Mouse (Mus musculus) embryonic facial prominence, embryonic 10.5 days (tissue): Measurements from ENCODE around the gene Tm4sf5. TPM values are rescaled to one million over a fixed set of nuclear protein-coding genes. Genes with fewer than 3 reads are reported as not detected.
A peak's percentile ranks its signal among the peaks of the same experiment; 100 is the strongest.
"Not testable (repeated sequence)": the region's sequence is repeated elsewhere in the genome, so short reads cannot be mapped to it uniquely, and the experiment has no call there.

Experiments used
- DNase-seq: peaks from one replicate; pipeline ENCODE4 v3.0.0-alpha.2; 2017; ENCODE audit warnings: low spot score
- H3K27ac ChIP-seq: fragments of 300-500 bp; sonication (generic); replicated peaks from 2 replicates; pipeline ENCODE4 v1.5.1; 2016; ENCODE audit warnings: mild to moderate bottlenecking
- H3K27me3 ChIP-seq: fragments of 300-500 bp; sonication (generic); replicated peaks from 2 replicates; pipeline ENCODE4 v1.6.1; 2016; ENCODE audit warnings: low read depth, mild to moderate bottlenecking; ENCODE audit not compliant: poor library complexity, severe bottlenecking
- H3K36me3 ChIP-seq: fragments of 300-500 bp; sonication (generic); replicated peaks from 2 replicates; pipeline ENCODE4 v1.6.1; 2016; ENCODE audit warnings: mild to moderate bottlenecking, moderate library complexity
- H3K4me1 ChIP-seq: fragments of 300-500 bp; sonication (generic); 2 replicates; pipeline ENCODE4 v1.6.1; 2016
- H3K4me3 ChIP-seq: fragments of 300-500 bp; sonication (generic); 2 replicates; pipeline ENCODE4 v1.5.1; 2016; ENCODE audit warnings: mild to moderate bottlenecking, moderate library complexity
- H3K9me3 ChIP-seq: fragments of 300-500 bp; sonication (generic); 2 replicates; pipeline ENCODE4 v1.6.1; 2016; ENCODE audit warnings: mild to moderate bottlenecking
- WGBS: fragments of 180-500 bp; shearing (Covaris S2); methylation state at CpG from one replicate; pipeline ENCODE4 v1.1.7; 2016; 5-methylcytosine and 5-hydroxymethylcytosine counted together
- polyA plus RNA-seq: library from polyadenylated mRNA; unstranded; fragments of >200 nt; fragmentation: Nextera tagmentation; extraction: Ambion mirVana; gene quantifications from 2 replicates; pipeline ENCODE4 v1.2.1, GENCODE M21; 2016

Tm4sf5 gene
- polyA plus RNA-seq, 1 experiment from 2014 or later = 0.77 TPM

DNA sequence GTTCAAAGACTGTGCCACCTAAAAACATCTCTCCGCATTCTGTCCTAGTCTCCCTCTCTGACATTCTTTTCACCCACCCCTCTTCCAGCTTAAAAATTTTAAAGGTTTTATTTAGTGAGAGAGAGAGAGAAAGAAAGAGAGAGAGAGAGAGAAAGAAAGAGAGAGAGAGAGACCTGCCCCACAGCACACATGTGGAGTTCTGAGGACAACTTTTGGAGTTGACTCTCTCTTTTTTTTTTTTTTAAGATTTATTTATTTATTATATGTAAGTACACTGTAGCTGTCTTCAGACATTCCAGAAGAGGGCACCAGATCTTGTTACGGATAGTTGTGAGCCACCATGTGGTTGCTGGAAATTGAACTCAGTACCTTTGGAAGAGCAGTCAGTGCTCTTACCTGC lies 26.0 kb downstream of the Tm4sf5 start:
- H3K4me3 ChIP-seq, DNase-seq, H3K27ac ChIP-seq, H3K4me1 ChIP-seq, H3K27me3 ChIP-seq, H3K9me3 ChIP-seq: not testable (repeated sequence)
- 83% methylated on average over 2 of the region's 2 CpGs for WGBS
- peaks cover 37% of the 10 kb centered on the region for H3K36me3 ChIP-seq

DNA sequence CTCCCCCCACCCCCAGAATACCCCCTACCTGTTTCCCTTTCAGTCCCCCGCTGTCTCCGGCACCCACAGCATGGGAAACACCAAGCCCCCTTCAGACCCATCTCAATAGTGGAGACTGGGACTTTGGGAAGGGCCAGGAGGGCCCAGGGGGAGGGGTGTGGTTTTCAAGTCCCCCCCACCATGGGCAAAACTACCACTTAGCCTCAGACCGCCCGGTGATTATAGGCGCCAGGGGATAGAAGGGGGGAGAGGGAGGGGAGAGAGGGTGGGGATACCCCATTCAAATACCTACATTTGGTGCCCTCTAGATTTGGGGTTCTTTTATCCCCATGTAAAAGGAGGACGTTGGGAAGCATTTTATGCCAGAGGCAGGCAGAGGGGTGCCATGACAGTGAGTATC lies 27.8 kb downstream of the Tm4sf5 start, which contains the start of gene Gm40193:
Gm40193 (minus strand) TSS at position 101 of the 400 bp plus-strand sequence.
- no peaks in the 10 kb centered on the region for H3K9me3 ChIP-seq

GRCm38 (mm10) chr11:70539423-70539822 lies 34.4 kb downstream of the Tm4sf5 start:
- Histone ChIP-seq H3K9me3 (no peaks in the 10 kb centered on the region), H3K36me3 (no peaks in the 10 kb centered on the region), H3K4me3 (peak overlapping the region; percentile 68), H3K27me3 (peaks cover 68% of the 10 kb centered on the region), H3K4me1 (peaks cover 12% of the 10 kb centered on the region), H3K27ac (no peak overlapping the region)
- no peak for DNase-seq
- 23% methylated on average over 9 of the region's 9 CpGs for WGBS

More for the DNA sequence above, 27.8 kb downstream of the Tm4sf5 start, which contains the start of gene Gm40193:
- DNase-seq = no peak
- H3K4me3 ChIP-seq = no peak within 1 kb of the TSS
- peaks cover 20% of the 10 kb centered on the region for H3K36me3 ChIP-seq
- H3K4me1 ChIP-seq = 0 out of 2 replicates have a peak, but pooled peaks cover 3% of the 10 kb centered on the region
- 79% methylated on average over 6 of the region's 6 CpGs for WGBS
- H3K27me3 ChIP-seq = peaks cover 7% of the 10 kb centered on the region; the same call in 1 of the 2 replicates
- no peak within 1 kb of the TSS for H3K27ac ChIP-seq

GRCm38 (mm10) chr11:70539877-70540587 lies 35.0 kb downstream of the Tm4sf5 start, which contains the start of gene Pld2:
Gene Pld2, plus strand, starts transcription at chr11:70540064.
- peak; percentile 89 for DNase-seq
- under 1% methylated on average over 65 of the region's 65 CpGs for WGBS
- Histone ChIP-seq H3K27me3 (peaks cover 70% of the 10 kb centered on the region), H3K36me3 (no peaks in the 10 kb centered on the region), H3K9me3 (no peaks in the 10 kb centered on the region), H3K27ac (peak within 1 kb of the TSS; percentile 75), H3K4me3 (peak within 1 kb of the TSS; percentile 68), H3K4me1 (peaks cover 12% of the 10 kb centered on the region)

- 83% methylated on average over 7 of the region's 7 CpGs for WGBS
- no peak for DNase-seq
- H3K27ac ChIP-seq = 0 out of 2 replicates have a peak overlapping the region, but pooled peaks have one; percentile 75
- no peaks in the 10 kb centered on the region for H3K9me3 ChIP-seq
- H3K4me1 ChIP-seq = peaks cover 12% of the 10 kb centered on the region
- H3K4me3 ChIP-seq = peak overlapping the region; percentile 68
- no peaks in the 10 kb centered on the region for H3K36me3 ChIP-seq
- peaks cover 70% of the 10 kb centered on the region for H3K27me3 ChIP-seq
These were observed 35.9 kb downstream of the Tm4sf5 start for GRCm38 (mm10) chr11:70540928-70541327.

DNA sequence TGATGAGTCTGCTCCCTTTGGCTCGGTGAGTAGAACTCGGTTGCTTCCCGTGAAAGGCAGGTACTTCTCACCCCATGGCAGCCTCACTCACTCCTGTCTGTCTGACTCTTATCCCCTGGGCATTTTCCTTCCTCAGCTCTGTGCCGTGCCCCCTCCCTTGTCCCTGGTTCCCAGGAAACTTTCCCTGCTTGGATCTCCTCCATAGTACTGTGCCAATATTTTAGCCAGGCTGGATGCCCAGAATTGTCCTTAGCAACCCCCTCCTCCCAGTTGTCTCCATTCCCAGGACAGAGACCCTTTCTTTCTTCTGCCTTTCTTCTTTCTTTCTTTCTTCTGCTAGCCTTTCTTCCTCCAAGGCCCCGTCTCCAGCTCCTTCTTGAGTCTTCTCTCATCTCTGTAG lies 36.4 kb downstream of the Tm4sf5 start:
- Histone ChIP-seq H3K4me3 (no peak overlapping the region), H3K36me3 (no peaks in the 10 kb centered on the region), H3K9me3 (no peaks in the 10 kb centered on the region), H3K4me1 (peaks cover 12% of the 10 kb centered on the region), H3K27ac (no peak overlapping the region), H3K27me3 (peaks cover 70% of the 10 kb centered on the region)
- 74% methylated on average over 5 of the region's 5 CpGs for WGBS
- no peak for DNase-seq

DNA sequence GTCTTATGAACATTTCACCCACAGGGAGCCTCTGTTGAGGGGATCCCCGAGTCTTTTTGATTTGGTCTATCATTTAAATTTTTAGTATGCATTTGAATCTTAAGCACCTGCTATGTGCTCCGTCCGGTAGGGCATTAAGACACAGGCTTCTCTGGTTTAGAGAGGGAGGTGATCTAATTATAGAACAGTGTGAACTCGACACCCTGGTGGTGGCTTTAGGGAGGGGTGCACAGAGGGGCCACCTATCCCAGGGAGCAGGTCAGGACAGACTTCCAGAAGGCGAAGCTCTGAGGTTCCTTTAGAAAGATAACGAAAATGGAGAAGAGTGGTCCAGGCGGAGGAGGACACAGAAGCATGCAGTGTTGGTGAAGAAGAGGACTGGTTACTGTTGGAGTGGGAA lies 39.5 kb downstream of the Tm4sf5 start:
- WGBS = 75% methylated on average over 7 of the region's 7 CpGs
- H3K4me3 ChIP-seq = no peak overlapping the region
- no peak for DNase-seq
- H3K27me3 ChIP-seq = peaks cover 50% of the 10 kb centered on the region
- H3K27ac ChIP-seq = no peak overlapping the region
- H3K36me3 ChIP-seq = no peaks in the 10 kb centered on the region
- H3K9me3 ChIP-seq = no peaks in the 10 kb centered on the region
- H3K4me1 ChIP-seq = peaks cover 12% of the 10 kb centered on the region

- no peaks in the 10 kb centered on the region for H3K9me3 ChIP-seq
- 89% methylated on average over 8 of the region's 8 CpGs for WGBS
- H3K27me3 ChIP-seq = peaks cover 20% of the 10 kb centered on the region
- H3K36me3 ChIP-seq = no peaks in the 10 kb centered on the region
- no peak overlapping the region for H3K27ac ChIP-seq
- no peak overlapping the region for H3K4me3 ChIP-seq
- no peak for DNase-seq
- peaks cover 11% of the 10 kb centered on the region for H3K4me1 ChIP-seq
These were observed 46.5 kb downstream of the Tm4sf5 start for GRCm38 (mm10) chr11:70551526-70551925.

DNA sequence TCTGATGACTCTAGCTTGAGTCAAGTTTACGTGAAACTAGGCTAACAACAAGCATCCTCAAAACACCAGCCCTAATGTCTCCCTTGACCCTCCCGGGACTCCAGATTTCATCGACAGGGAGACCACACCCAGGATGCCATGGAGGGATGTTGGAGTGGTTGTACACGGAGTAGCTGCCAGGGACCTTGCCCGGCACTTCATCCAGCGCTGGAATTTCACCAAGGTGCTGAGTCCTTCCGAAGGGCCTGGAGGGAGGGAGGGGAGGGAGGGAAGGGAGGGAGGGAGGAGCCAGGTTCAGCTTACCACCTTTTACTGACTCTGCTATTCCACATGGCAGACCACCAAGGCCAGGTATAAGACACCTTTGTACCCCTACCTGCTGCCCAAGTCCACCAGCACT lies 48.9 kb downstream of the Tm4sf5 start:
- Histone ChIP-seq H3K27me3 (peaks cover 20% of the 10 kb centered on the region), H3K4me1 (peaks cover 11% of the 10 kb centered on the region), H3K27ac (no peak overlapping the region), H3K36me3 (no peaks in the 10 kb centered on the region), H3K9me3 (no peaks in the 10 kb centered on the region), H3K4me3 (no peak overlapping the region)
- 24% methylated on average over 7 of the region's 7 CpGs for WGBS
- DNase-seq = no peak

- Histone ChIP-seq H3K27ac (no peak overlapping the region), H3K9me3 (no peaks in the 10 kb centered on the region), H3K4me1 (peaks cover 22% of the 10 kb centered on the region), H3K36me3 (no peaks in the 10 kb centered on the region), H3K27me3 (peaks cover 12% of the 10 kb centered on the region; the same call in 1 of the 2 replicates), H3K4me3 (no peak overlapping the region)
- no peak for DNase-seq
- WGBS = 90% methylated on average over 9 of the region's 9 CpGs
These were observed 52.5 kb downstream of the Tm4sf5 start for GRCm38 (mm10) chr11:70557545-70557944.

Other genes starting within 250 kb of the Tm4sf5 start
- gene Alox12, start 249.9 kb upstream of the Tm4sf5 start, polyA plus RNA-seq = 2.7 and 3.9 TPM in 2 replicates
- not detected in 2 replicates for gene Alox12e, start 182.6 kb upstream of the Tm4sf5 start, polyA plus RNA-seq
- 0.11 and 0.29 TPM in 2 replicates for gene Alox15, start 153.2 kb upstream of the Tm4sf5 start, polyA plus RNA-seq
- 60.7 and 62.0 TPM in 2 replicates for gene Pelp1, start 95.2 kb upstream of the Tm4sf5 start, polyA plus RNA-seq
- gene Arrb2, start 72.6 kb upstream of the Tm4sf5 start, polyA plus RNA-seq = 28.4 and 29.4 TPM in 2 replicates
- gene Med11, start 53.3 kb upstream of the Tm4sf5 start, polyA plus RNA-seq = 44.1 TPM in 2 replicates
- gene Zmynd15, start 45.8 kb upstream of the Tm4sf5 start, polyA plus RNA-seq = 0.16 and 0.45 TPM in 2 replicates
- gene Cxcl16, start 45.3 kb upstream of the Tm4sf5 start, polyA plus RNA-seq = 0.39 and 0.65 TPM in 2 replicates
- not detected in 2 replicates for gene Vmo1, start 9.4 kb downstream of the Tm4sf5 start, polyA plus RNA-seq
- gene Gltpd2, start 14.0 kb downstream of the Tm4sf5 start, polyA plus RNA-seq = 0.43 and 0.44 TPM in 2 replicates
- gene Psmb6, start 20.1 kb downstream of the Tm4sf5 start, polyA plus RNA-seq = 1,123 and 1,132 TPM in 2 replicates
- not detected in 2 replicates for gene Gm40193, start 27.7 kb downstream of the Tm4sf5 start, polyA plus RNA-seq
- gene Pld2, start 34.8 kb downstream of the Tm4sf5 start, polyA plus RNA-seq = 3.2 and 3.7 TPM in 2 replicates
- 14.6 and 15.2 TPM in 2 replicates for gene Mink1, start 57.6 kb downstream of the Tm4sf5 start, polyA plus RNA-seq
- not detected in 2 replicates for gene 4930544D05Rik, start 110.6 kb downstream of the Tm4sf5 start, polyA plus RNA-seq
- gene Chrne, start 114.0 kb downstream of the Tm4sf5 start, polyA plus RNA-seq = not detected in 2 replicates
- 0.26 and 0.76 TPM in 2 replicates for gene Gp1ba, start 133.9 kb downstream of the Tm4sf5 start, polyA plus RNA-seq
- gene Rnf167, start 142.0 kb downstream of the Tm4sf5 start, polyA plus RNA-seq = 89.7 and 91.9 TPM in 2 replicates
- 135 and 137 TPM in 2 replicates for gene Slc25a11, start 142.2 kb downstream of the Tm4sf5 start, polyA plus RNA-seq
- gene Pfn1, start 149.4 kb downstream of the Tm4sf5 start, polyA plus RNA-seq = 2,153 and 2,165 TPM in 2 replicates
- 72.9 and 88.4 TPM in 2 replicates for gene Eno3, start 152.0 kb downstream of the Tm4sf5 start, polyA plus RNA-seq
- gene Spag7, start 164.2 kb downstream of the Tm4sf5 start, polyA plus RNA-seq = 181 and 185 TPM in 2 replicates
- 10.5 and 10.9 TPM in 2 replicates for gene Camta2, start 182.9 kb downstream of the Tm4sf5 start, polyA plus RNA-seq
- gene Inca1, start 194.9 kb downstream of the Tm4sf5 start, polyA plus RNA-seq = 0.69 and 0.99 TPM in 2 replicates
- 1.6 and 2.0 TPM in 2 replicates for gene Kif1c, start 195.3 kb downstream of the Tm4sf5 start, polyA plus RNA-seq